Mouse (Mus musculus) embryonic facial prominence, embryonic 10.5 days (tissue): ENCODE results near the gene Chst10. TPM values are rescaled to one million over a fixed set of nuclear protein-coding genes. Genes with fewer than 3 reads are reported as not detected.
A peak's percentile ranks its signal among the peaks of the same experiment; 100 is the strongest.

ENCODE experiments used
- DNase-seq: peaks from one replicate; pipeline ENCODE4 v3.0.0-alpha.2; 2017; ENCODE audit warnings: low spot score
- H3K27ac ChIP-seq: fragments of 300-500 bp; sonication (generic); replicated peaks from 2 replicates; pipeline ENCODE4 v1.5.1; 2016; ENCODE audit warnings: mild to moderate bottlenecking
- H3K27me3 ChIP-seq: fragments of 300-500 bp; sonication (generic); replicated peaks from 2 replicates; pipeline ENCODE4 v1.6.1; 2016; ENCODE audit warnings: low read depth, mild to moderate bottlenecking; ENCODE audit not compliant: poor library complexity, severe bottlenecking
- H3K36me3 ChIP-seq: fragments of 300-500 bp; sonication (generic); replicated peaks from 2 replicates; pipeline ENCODE4 v1.6.1; 2016; ENCODE audit warnings: mild to moderate bottlenecking, moderate library complexity
- H3K4me1 ChIP-seq: fragments of 300-500 bp; sonication (generic); 2 replicates; pipeline ENCODE4 v1.6.1; 2016
- H3K4me3 ChIP-seq: fragments of 300-500 bp; sonication (generic); 2 replicates; pipeline ENCODE4 v1.5.1; 2016; ENCODE audit warnings: mild to moderate bottlenecking, moderate library complexity
- H3K9me3 ChIP-seq: fragments of 300-500 bp; sonication (generic); 2 replicates; pipeline ENCODE4 v1.6.1; 2016; ENCODE audit warnings: mild to moderate bottlenecking
- WGBS: fragments of 180-500 bp; shearing (Covaris S2); methylation state at CpG from one replicate; pipeline ENCODE4 v1.1.7; 2016; 5-methylcytosine and 5-hydroxymethylcytosine counted together
- polyA plus RNA-seq: library from polyadenylated mRNA; unstranded; fragments of >200 nt; fragmentation: Nextera tagmentation; extraction: Ambion mirVana; gene quantifications from 2 replicates; pipeline ENCODE4 v1.2.1, GENCODE M21; 2016

Chst10 gene
- polyA plus RNA-seq, 1 experiment from 2014 or later: 9.0 TPM

DNA sequence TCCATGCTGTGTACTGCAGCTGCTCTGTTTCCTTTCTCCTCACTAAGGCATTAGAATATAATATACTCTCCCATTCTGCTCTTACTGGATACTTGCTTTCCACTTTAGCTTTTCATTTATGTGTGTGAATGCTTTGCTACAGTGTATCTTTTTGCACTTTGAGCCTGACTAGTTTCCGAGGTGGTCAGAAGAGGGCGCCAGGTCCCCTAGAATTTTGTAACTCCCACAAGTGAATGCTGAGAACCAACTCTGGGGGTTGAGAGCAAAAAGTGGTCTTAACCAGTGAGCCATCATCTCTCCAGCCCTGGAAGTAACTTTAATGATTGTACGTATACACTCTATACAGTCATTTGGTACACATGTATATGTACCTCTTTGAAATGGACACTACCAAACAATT lies 63.1 kb downstream of the Chst10 start:
- DNase-seq: peak; percentile 38
- Histone ChIP-seq H3K4me3 (peak overlapping the region; percentile 64), H3K27ac (no peak overlapping the region), H3K4me1 (peaks cover 16% of the 10 kb centered on the region), H3K27me3 (peaks cover 64% of the 10 kb centered on the region), H3K9me3 (no peaks in the 10 kb centered on the region), H3K36me3 (0 out of 2 replicates have a peak, but pooled peaks cover 3% of the 10 kb centered on the region)
- 24% methylated on average over 3 of the region's 3 CpGs for WGBS

DNA sequence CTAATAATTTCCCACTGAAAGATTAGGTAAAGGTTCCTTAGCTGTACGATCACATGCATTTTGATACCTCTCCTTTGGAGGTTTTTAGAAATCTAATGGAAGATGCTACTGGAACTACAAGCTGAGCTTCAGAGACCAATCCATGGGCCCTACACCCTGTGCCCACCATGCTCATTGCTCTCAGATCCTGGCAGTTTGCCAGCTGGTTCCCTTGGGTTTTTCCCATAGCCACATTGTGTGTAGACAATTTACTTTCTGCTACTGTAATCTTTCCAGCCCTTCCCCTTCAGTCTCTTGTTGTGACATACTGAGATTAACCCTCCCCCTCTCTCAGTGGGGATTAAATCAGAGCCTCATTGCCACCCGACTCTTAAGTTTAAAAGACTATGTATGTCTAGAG lies 73.0 kb downstream of the Chst10 start:
- Histone ChIP-seq H3K9me3 (no peaks in the 10 kb centered on the region), H3K27me3 (no peaks in the 10 kb centered on the region), H3K4me3 (no peak overlapping the region), H3K4me1 (no peaks in the 10 kb centered on the region), H3K36me3 (no peaks in the 10 kb centered on the region), H3K27ac (no peak overlapping the region)
- no peak for DNase-seq
- WGBS: 73% methylated on average over 2 of the region's 2 CpGs

DNA sequence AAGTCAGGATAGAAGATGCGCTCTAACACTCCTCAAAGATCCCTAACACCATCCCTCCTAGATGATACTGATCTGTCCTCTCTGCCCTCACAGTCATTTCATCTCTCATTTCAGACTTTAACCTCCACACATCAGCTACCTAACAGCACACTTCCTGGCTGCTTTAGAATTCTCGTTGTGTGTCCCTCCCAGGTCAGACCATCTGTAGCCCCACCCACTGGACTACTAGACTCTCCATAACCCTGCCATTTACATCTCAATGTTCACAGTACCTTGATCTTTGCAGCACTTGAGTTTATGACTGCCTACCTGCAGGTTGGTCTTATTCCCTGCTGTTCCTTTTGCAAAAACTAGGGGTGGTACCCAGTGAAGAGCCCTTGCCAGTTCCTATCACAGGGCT lies 74.1 kb downstream of the Chst10 start:
- H3K27me3 ChIP-seq: no peaks in the 10 kb centered on the region
- no peaks in the 10 kb centered on the region for H3K9me3 ChIP-seq
- DNase-seq: no peak
- 77% methylated on average over 2 of the region's 2 CpGs for WGBS
- no peaks in the 10 kb centered on the region for H3K36me3 ChIP-seq
- H3K4me3 ChIP-seq: no peak overlapping the region
- H3K4me1 ChIP-seq: no peaks in the 10 kb centered on the region
- no peak overlapping the region for H3K27ac ChIP-seq

DNA sequence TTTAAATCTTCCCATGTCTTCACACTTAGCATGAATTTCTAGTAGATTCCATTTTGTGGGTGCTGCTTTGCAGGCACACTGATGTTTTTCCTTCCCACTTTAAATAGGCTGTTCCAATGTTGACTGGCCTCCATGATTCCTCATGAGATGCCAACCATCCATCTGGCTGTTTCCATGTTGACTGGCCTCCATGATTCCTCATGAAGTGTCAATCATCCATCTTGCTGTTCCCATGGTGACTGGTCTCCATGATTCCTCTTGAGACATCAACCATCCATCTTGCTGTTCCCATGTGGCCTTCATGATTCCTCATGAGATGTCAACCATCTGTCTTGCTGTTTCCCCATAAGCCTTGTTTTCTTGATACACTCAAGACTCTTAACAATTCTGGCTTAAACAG lies 78.3 kb downstream of the Chst10 start:
- no peaks in the 10 kb centered on the region for H3K27me3 ChIP-seq
- no peaks in the 10 kb centered on the region for H3K36me3 ChIP-seq
- H3K4me1 ChIP-seq: no peaks in the 10 kb centered on the region
- H3K27ac ChIP-seq: no peak overlapping the region
- no peak for DNase-seq
- H3K4me3 ChIP-seq: no peak overlapping the region
- no peaks in the 10 kb centered on the region for H3K9me3 ChIP-seq

DNA sequence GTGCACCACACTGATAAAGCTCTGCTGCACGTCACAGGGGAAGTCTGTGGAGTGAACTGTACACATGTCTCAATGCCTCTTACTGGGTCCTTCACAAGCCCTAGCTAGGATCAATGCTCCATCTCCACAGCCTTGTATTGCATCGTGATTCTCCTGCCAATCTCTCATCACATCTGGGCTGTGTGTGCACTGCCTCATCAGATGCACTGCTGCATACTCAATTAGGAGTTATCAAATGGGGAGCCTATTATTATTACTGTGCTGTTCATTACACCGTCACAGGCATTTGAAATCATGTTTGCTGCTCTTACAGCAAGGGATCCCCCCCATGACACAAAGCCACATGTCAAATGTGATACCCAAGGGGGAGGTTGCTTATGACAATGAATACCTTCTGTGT lies 80.3 kb downstream of the Chst10 start:
- H3K4me3 ChIP-seq: no peak overlapping the region
- WGBS: 84% methylated on average over 3 of the region's 3 CpGs
- H3K27me3 ChIP-seq: no peaks in the 10 kb centered on the region
- H3K4me1 ChIP-seq: no peaks in the 10 kb centered on the region
- H3K27ac ChIP-seq: no peak overlapping the region
- no peaks in the 10 kb centered on the region for H3K9me3 ChIP-seq
- DNase-seq: no peak
- H3K36me3 ChIP-seq: peaks cover 8% of the 10 kb centered on the region

DNA sequence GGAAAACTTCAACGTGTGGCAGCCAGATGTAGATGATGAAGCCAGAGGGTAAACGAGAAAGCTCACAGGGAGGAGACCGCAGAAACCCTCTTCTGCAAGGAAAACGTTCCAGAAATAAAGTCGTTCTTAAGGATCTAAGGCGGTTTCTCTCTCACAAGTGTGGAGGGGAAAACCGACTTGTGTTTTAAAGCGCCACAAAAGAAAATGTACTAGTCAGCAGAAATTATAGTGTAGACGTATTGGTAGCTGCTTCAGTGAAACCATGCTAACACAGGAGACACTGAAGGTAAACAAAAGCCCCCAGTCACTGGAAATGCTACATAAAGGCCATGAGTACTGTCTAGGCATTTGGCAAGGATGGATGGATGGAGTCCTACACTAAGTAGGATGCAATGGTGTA lies 80.7 kb downstream of the Chst10 start:
- 65% methylated on average over 9 of the region's 9 CpGs for WGBS
- no peaks in the 10 kb centered on the region for H3K4me1 ChIP-seq
- no peak overlapping the region for H3K27ac ChIP-seq

DNA sequence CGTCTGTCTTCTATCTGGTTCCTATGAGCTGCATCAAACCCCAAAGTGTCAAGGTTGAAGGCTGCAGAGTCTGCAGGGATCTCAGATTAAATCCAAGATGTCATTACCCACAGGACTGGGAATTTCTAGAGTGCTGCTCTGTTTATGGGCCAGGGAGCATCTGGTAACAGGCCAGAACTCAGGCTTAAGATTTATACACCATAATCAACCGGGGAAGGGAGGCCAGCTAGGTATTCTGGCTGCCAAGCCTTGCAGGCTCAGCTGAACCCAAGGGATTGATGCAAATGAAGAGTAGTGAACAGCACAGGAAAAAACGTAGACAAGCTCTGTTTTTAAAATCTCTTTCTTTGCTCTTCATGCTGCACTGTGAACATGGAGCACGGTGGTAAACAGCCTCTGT lies 81.7 kb downstream of the Chst10 start:
- Histone ChIP-seq H3K9me3 (no peaks in the 10 kb centered on the region), H3K36me3 (peaks cover 18% of the 10 kb centered on the region), H3K27me3 (no peaks in the 10 kb centered on the region), H3K27ac (no peak overlapping the region), H3K4me3 (no peak overlapping the region), H3K4me1 (no peaks in the 10 kb centered on the region)
- WGBS: 75% methylated on average over 4 of the region's 4 CpGs
- no peak for DNase-seq

More for the DNA sequence above, 80.7 kb downstream of the Chst10 start:
- DNase-seq: no peak
- no peak overlapping the region for H3K4me3 ChIP-seq
- H3K9me3 ChIP-seq: no peaks in the 10 kb centered on the region
- H3K27me3 ChIP-seq: no peaks in the 10 kb centered on the region
- peaks cover 10% of the 10 kb centered on the region for H3K36me3 ChIP-seq

Other genes with a start within 250 kb of the Chst10 start
- 8.7 and 9.7 TPM in 2 replicates for gene Aff3, start 233.2 kb downstream of the Chst10 start, polyA plus RNA-seq
- 0.96 and 1.2 TPM in 2 replicates for gene Lonrf2, start 61.5 kb downstream of the Chst10 start, polyA plus RNA-seq
- 0.15 TPM in 1 of 2 replicates, not detected in the other for gene Nms, start 41.0 kb upstream of the Chst10 start, polyA plus RNA-seq
- gene Pdcl3, start 87.4 kb upstream of the Chst10 start, polyA plus RNA-seq: 153 and 165 TPM in 2 replicates